Mouse (Mus musculus) gastrocnemius, adult 2 months (tissue): ENCODE measurements around the gene 9130213A22Rik. TPM values are rescaled to one million over a fixed set of nuclear protein-coding genes. Genes with fewer than 3 reads are reported as not detected.

Source experiments
- DNase-seq: peaks from one replicate; pipeline ENCODE4 v3.0.0; 2022
- H3K27ac ChIP-seq: fragments of 200-600 bp; 2 replicates; pipeline ENCODE4 v1.8.1; 2022; ENCODE audit warnings: mild to moderate bottlenecking
- H3K4me3 ChIP-seq: fragments of 200-600 bp; 2 replicates; pipeline ENCODE4 v1.8.1; 2022; ENCODE audit warnings: mild to moderate bottlenecking, moderate library complexity
- CTCF ChIP-seq: fragments of 200-600 bp; IDR thresholded peaks from 2 replicates; pipeline ENCODE4 v1.8.1; 2022; ENCODE audit warnings: antibody characterized with exemption, mild to moderate bottlenecking, moderate library complexity
- intact Hi-C: fragments of 180-260 bp; cut with DNase I; formaldehyde crosslinking; loops from one replicate; pipeline ENCODE4 v1.15.1; 2025
- total RNA-seq, 2 experiments: library from RNA; stranded (reverse); gene quantifications; 2 replicates each; pipeline ENCODE4 v1.2.3; 2021

9130213A22Rik gene
- total RNA-seq, 2 experiments from 2014 or later: 0.20 TPM; not detected in 1

GRCm38 (mm10) chr11:69087597-69087996, 34.8 kb downstream of the 9130213A22Rik start:
- H3K4me3 ChIP-seq: no peak overlapping the region
- no peak for TF ChIP-seq CTCF
- DNase-seq: peak; percentile 13
- intact Hi-C loops: no loop called here
- H3K27ac ChIP-seq: peak overlapping the region; percentile 100

GRCm38 (mm10) chr11:69087082-69087481, 35.3 kb downstream of the 9130213A22Rik start:
- intact Hi-C loops: no loop called here
- Histone ChIP-seq H3K27ac (peak overlapping the region; percentile 100), H3K4me3 (no peak overlapping the region)
- peak; percentile 15 for DNase-seq
- no peak for TF ChIP-seq CTCF

- no peak overlapping the region for H3K4me3 ChIP-seq
- peak; percentile 36 for DNase-seq
- peak overlapping the region; percentile 31; the same call in 1 of the 2 replicates for H3K27ac ChIP-seq
- intact Hi-C loops: no loop called here
- no peak for TF ChIP-seq CTCF
Observed at GRCm38 (mm10) chr11:69086390-69086789, 36.0 kb downstream of the 9130213A22Rik start.

- H3K27ac ChIP-seq: no peak overlapping the region
- DNase-seq: peak; percentile 12
- H3K4me3 ChIP-seq: no peak overlapping the region
- TF ChIP-seq CTCF: no peak
- intact Hi-C loops: no loop called here
Observed at GRCm38 (mm10) chr11:69085608-69086007, 36.8 kb downstream of the 9130213A22Rik start.

DNA sequence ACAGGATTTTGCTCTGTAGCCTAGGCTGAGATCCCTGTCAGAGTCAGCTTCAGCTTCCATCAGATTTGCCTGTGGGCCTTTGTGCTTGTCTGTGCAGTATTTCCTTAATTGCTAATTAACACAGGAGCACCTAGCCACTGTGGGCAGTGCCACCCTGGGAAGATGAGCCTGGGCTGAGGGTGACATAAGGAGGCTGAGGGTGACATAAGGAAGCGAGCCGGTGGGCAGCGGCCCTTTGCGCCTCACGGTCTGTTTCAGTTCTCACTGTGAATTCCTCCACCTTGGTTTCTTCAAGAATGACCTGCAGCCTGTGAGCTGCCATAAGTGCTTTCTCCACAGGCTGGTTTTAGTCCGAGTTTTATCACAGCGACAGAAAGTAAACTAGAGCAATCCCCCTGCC, 40.8 kb downstream of the 9130213A22Rik start:
- no peak for TF ChIP-seq CTCF
- no peak for DNase-seq
- Histone ChIP-seq H3K27ac (no peak overlapping the region), H3K4me3 (no peak overlapping the region)
- intact Hi-C loops: no loop called here

- no peak overlapping the region for H3K27ac ChIP-seq
- no peak overlapping the region for H3K4me3 ChIP-seq
- no peak for DNase-seq
- intact Hi-C loops: no loop called here
- no peak for TF ChIP-seq CTCF
Observed at GRCm38 (mm10) chr11:69080855-69081222, 41.5 kb downstream of the 9130213A22Rik start.

DNA sequence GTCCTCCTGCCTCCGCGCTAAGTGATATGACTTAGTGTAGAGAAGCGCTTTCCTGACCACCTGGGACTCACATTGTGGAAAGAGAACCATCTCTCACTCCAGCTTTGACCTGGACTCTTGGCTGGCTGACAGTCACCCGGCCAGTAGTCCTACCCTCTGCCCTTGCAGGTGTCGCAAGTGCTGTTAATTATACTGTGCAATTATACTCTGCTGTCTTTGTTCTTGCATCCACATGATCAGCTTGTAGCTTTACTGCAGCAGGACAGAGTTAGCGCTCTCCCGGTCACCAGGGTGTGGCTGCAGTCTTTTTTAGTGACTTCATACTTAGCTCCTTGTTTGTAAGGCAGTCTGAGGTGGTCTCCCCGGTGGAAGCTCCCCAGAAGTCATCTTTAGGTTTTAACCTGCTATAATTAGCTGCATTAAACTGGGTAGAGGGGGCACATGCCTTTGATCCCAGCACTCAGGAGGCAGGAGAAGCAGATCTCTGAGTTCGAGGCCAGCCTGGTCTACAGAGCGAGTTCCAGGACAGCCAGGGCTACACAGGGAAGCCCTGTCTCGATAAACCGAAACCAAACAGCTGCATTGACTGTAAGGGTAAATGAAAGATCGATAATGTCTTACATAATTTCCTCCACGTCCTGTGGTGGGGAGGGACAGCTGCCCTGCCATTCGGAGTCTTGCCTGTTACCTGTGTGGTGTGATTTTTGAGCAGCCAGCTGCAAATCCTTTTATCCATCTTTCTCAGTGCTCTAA, 42.1 kb downstream of the 9130213A22Rik start:
- Histone ChIP-seq H3K4me3 (no peak overlapping the region), H3K27ac (no peak overlapping the region; the same call in 1 of the 2 replicates)
- no peak for DNase-seq
- no peak for TF ChIP-seq CTCF
- intact Hi-C loops: no loop called here

GRCm38 (mm10) chr11:69078805-69079438, 43.5 kb downstream of the 9130213A22Rik start:
- no peak for DNase-seq
- Histone ChIP-seq H3K27ac (peak overlapping the region; percentile 58), H3K4me3 (no peak overlapping the region)
- TF ChIP-seq CTCF: no peak
- intact Hi-C loops: no loop called here

- no peak for DNase-seq
- Histone ChIP-seq H3K4me3 (no peak overlapping the region), H3K27ac (no peak overlapping the region)
- intact Hi-C loops: no loop called here
- TF ChIP-seq CTCF: no peak
Observed at GRCm38 (mm10) chr11:69078041-69078440, 44.3 kb downstream of the 9130213A22Rik start.

- Histone ChIP-seq H3K27ac (no peak overlapping the region), H3K4me3 (no peak overlapping the region)
- no peak for TF ChIP-seq CTCF
- DNase-seq: no peak
- intact Hi-C loops: no loop called here
Observed at GRCm38 (mm10) chr11:69077316-69077715, 45.1 kb downstream of the 9130213A22Rik start.

DNA sequence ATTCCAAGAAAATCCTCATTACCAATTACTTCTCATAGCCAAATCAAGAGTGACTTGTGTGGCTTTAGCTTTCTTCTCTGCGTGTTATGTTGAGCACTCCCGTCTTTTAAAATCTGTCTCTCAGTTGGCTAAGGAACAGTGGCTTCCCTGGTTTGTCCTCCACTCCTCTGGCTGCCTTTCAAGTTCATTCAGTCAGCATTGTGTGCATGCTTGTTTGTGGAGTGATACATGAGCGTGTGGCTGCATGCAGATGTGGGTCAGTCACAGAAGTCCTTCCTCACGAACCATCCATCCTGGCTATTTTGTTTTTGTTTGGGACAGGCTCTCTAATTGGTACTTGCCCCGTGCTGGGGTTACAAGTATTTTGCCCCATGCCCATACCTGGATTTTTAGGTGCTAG, 45.8 kb downstream of the 9130213A22Rik start:
- Histone ChIP-seq H3K4me3 (no peak overlapping the region), H3K27ac (no peak overlapping the region)
- intact Hi-C loops: no loop called here
- DNase-seq: no peak
- TF ChIP-seq CTCF: no peak

- TF ChIP-seq CTCF: no peak
- DNase-seq: no peak
- Histone ChIP-seq H3K4me3 (no peak overlapping the region), H3K27ac (no peak overlapping the region)
- intact Hi-C loops: no loop called here
Observed at GRCm38 (mm10) chr11:69075764-69076479, 46.5 kb downstream of the 9130213A22Rik start.

DNA sequence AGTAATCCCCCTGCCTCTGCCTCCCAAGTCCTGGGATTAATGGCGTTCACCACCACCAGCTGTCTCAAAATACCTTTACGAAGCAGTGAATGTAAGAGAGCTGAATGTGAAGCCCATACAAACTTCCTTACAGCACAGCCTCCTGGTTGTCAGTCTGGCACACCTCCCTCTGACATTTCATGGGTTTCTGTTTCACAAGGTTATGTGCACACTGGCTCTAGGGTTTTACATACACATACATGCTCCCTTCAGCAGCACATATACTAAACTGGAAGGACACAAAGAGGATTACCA, 47.7 kb downstream of the 9130213A22Rik start:
- intact Hi-C loops: no loop called here

More for the DNA sequence above, 47.7 kb downstream of the 9130213A22Rik start:
- no peak for TF ChIP-seq CTCF
- Histone ChIP-seq H3K27ac (no peak overlapping the region; the same call in 1 of the 2 replicates), H3K4me3 (no peak overlapping the region)
- DNase-seq: no peak
